Mouse (Mus musculus) small intestine, adult 2 months (tissue): Measurements from ENCODE around the gene Khdc3.

Experiments
- CTCF ChIP-seq: fragments of 200-500 bp; IDR thresholded peaks from 2 replicates; pipeline ENCODE4 v1.5.1; 2012; ENCODE audit warnings: low read depth, mild to moderate bottlenecking, control low read depth, inconsistent platforms, low read length, moderate library complexity, mixed read lengths; ENCODE audit not compliant: insufficient replicate concordance, insufficient read length; ENCODE audit errors: extremely low read depth
- POLR2A ChIP-seq: fragments of 200-500 bp; IDR thresholded peaks from 2 replicates; pipeline ENCODE4 v1.6.1; 2012; ENCODE audit warnings: low read depth, mild to moderate bottlenecking, control low read depth, inconsistent platforms, low read length, moderate library complexity

GRCm38 (mm10) chr9:73055441-73055911, 46.2 kb upstream of the Khdc3 start:
- no peak for TF ChIP-seq POLR2A
- no peak for TF ChIP-seq CTCF
